Mouse (Mus musculus) layer of hippocampus, adult 8-10 months (tissue): ENCODE measurements around the gene Mon2. TPM values are rescaled to one million over a fixed set of nuclear protein-coding genes. Genes with fewer than 3 reads are reported as not detected.
"Not testable (repeated sequence)": the region's sequence is repeated elsewhere in the genome, so short reads cannot be mapped to it uniquely, and the experiment has no call there.

Experiments used
- DNase-seq, 2 experiments: peaks; one replicate each; pipeline ENCODE4 v3.0.0; 2022; ENCODE audit warnings: low spot score in 2 of 2
- total RNA-seq, 4 experiments: library from RNA; stranded (reverse); gene quantifications; 2 replicates each; pipeline ENCODE4 v1.2.4; 2022

Mon2 gene
- total RNA-seq, 4 experiments from 2014 or later, result 84.8 to 111 (median 103) TPM

GRCm38 (mm10) chr10:123060831-123061230, 15.5 kb downstream of the Mon2 start:
- DNase-seq, result no peak

- no peak for DNase-seq
Measured at GRCm38 (mm10) chr10:123057082-123057481, 19.2 kb downstream of the Mon2 start.

- DNase-seq, result no peak
Measured at GRCm38 (mm10) chr10:123056463-123056862, 19.8 kb downstream of the Mon2 start.

GRCm38 (mm10) chr10:123055205-123056000, 20.9 kb downstream of the Mon2 start:
- DNase-seq, result no peak

- DNase-seq, result no peak
Measured at GRCm38 (mm10) chr10:123053557-123053956, 22.7 kb downstream of the Mon2 start.

GRCm38 (mm10) chr10:123052021-123052420, 24.3 kb downstream of the Mon2 start:
- DNase-seq, result no peak

- no peak for DNase-seq
Measured at GRCm38 (mm10) chr10:123048730-123049129, 27.6 kb downstream of the Mon2 start.

- no peak for DNase-seq
Measured at GRCm38 (mm10) chr10:123039936-123040335, 36.4 kb downstream of the Mon2 start.

GRCm38 (mm10) chr10:123032078-123032646, 44.1 kb downstream of the Mon2 start:
- no peak for DNase-seq

GRCm38 (mm10) chr10:123031449-123031848, 44.9 kb downstream of the Mon2 start:
- no peak for DNase-seq

GRCm38 (mm10) chr10:123030589-123030988, 45.7 kb downstream of the Mon2 start:
- no peak for DNase-seq

GRCm38 (mm10) chr10:123028949-123029348, 47.4 kb downstream of the Mon2 start:
- no peak for DNase-seq

- DNase-seq, result not testable (repeated sequence)
Measured at GRCm38 (mm10) chr10:123026736-123027135, 49.6 kb downstream of the Mon2 start.

- DNase-seq, result no peak
Measured at GRCm38 (mm10) chr10:123013435-123013834, 62.9 kb downstream of the Mon2 start.

- DNase-seq, result no peak
Measured at GRCm38 (mm10) chr10:123011421-123011820, 64.9 kb downstream of the Mon2 start.

- DNase-seq, result no peak
Measured at GRCm38 (mm10) chr10:123005237-123006185, 70.8 kb downstream of the Mon2 start.

GRCm38 (mm10) chr10:123004475-123005236, 71.6 kb downstream of the Mon2 start:
- DNase-seq, result no peak

GRCm38 (mm10) chr10:123001985-123002384, 74.3 kb downstream of the Mon2 start:
- no peak for DNase-seq

GRCm38 (mm10) chr10:123001363-123001762, 74.9 kb downstream of the Mon2 start:
- DNase-seq, result no peak

GRCm38 (mm10) chr10:122999356-122999755, 76.9 kb downstream of the Mon2 start:
- no peak for DNase-seq

- no peak for DNase-seq
Measured at GRCm38 (mm10) chr10:122997852-122998251, 78.5 kb downstream of the Mon2 start.
